Mouse (Mus musculus) midbrain, postnatal 0 days (tissue): ENCODE measurements around the gene Prss16. TPM values are rescaled to one million over a fixed set of nuclear protein-coding genes. Genes with fewer than 3 reads are reported as not detected.

Source experiments
- ATAC-seq: fragments of 200-750 bp; cut with Nextera tagmentation; 2 replicates; pipeline ENCODE4 v1.8.0; 2017; ENCODE audit warnings: moderate number of reproducible peaks, mild to moderate bottlenecking, moderate TSS enrichment, moderate library complexity; ENCODE audit not compliant: low FRiP score
- DNase-seq: peaks from one replicate; pipeline ENCODE4 v3.0.0-alpha.2; 2015; ENCODE audit warnings: low spot score
- H3K27ac ChIP-seq: fragments of 300-500 bp; sonication (generic); 2 replicates; pipeline ENCODE4 v1.5.1; 2014; ENCODE audit warnings: low read depth, mild to moderate bottlenecking, low read length, mixed read lengths
- H3K27me3 ChIP-seq: fragments of 300-500 bp; sonication (generic); 2 replicates; pipeline ENCODE4 v1.6.1; 2014; ENCODE audit warnings: low read length, control low read depth, mixed read lengths; ENCODE audit not compliant: insufficient read depth
- H3K36me3 ChIP-seq: fragments of 300-500 bp; sonication (generic); 2 replicates; pipeline ENCODE4 v1.6.1; 2014; ENCODE audit warnings: low read length, control low read depth, mixed read lengths; ENCODE audit not compliant: insufficient read depth
- H3K4me1 ChIP-seq: fragments of 300-500 bp; sonication (generic); 2 replicates; pipeline ENCODE4 v1.6.1; 2014; ENCODE audit warnings: mild to moderate bottlenecking, control low read depth, antibody characterized with exemption, low read length, mixed read lengths; ENCODE audit not compliant: insufficient read depth
- H3K4me2 ChIP-seq: fragments of 300-500 bp; sonication (generic); 2 replicates; pipeline ENCODE4 v1.6.1; 2014; ENCODE audit warnings: low read depth, mild to moderate bottlenecking, low read length, mixed read lengths; ENCODE audit not compliant: poor library complexity, severe bottlenecking
- H3K4me3 ChIP-seq: fragments of 300-500 bp; sonication (generic); 2 replicates; pipeline ENCODE4 v1.5.1; 2014; ENCODE audit warnings: low read depth, mild to moderate bottlenecking, low read length, moderate library complexity
- H3K9ac ChIP-seq: fragments of 300-500 bp; sonication (generic); replicated peaks from 2 replicates; pipeline ENCODE4 v1.6.1; 2014; ENCODE audit warnings: mild to moderate bottlenecking, low read length, moderate library complexity, mixed read lengths; ENCODE audit not compliant: poor library complexity, severe bottlenecking
- H3K9me3 ChIP-seq: fragments of 300-500 bp; sonication (generic); 2 replicates; pipeline ENCODE4 v1.6.1; 2016; ENCODE audit warnings: low read length, control low read depth
- CTCF ChIP-seq: IDR thresholded peaks from 2 replicates; pipeline ENCODE4 v1.5.1; 2016; ENCODE audit warnings: antibody characterized with exemption, mild to moderate bottlenecking
- WGBS: fragments of 180-500 bp; shearing (Covaris S2); extraction: QIAGEN DNeasy Blood & Tissue Kit; methylation state at CpG from one replicate; pipeline ENCODE4 v1.1.7; 2014; 5-methylcytosine and 5-hydroxymethylcytosine counted together
- polyA plus RNA-seq: library from polyadenylated mRNA; unstranded; fragments of >200 nt; fragmentation: Nextera tagmentation; extraction: Ambion mirVana; gene quantifications from 2 replicates; pipeline ENCODE4 v1.2.1, GENCODE M21; 2015
- total RNA-seq: library from RNA; depleted of rRNA; stranded (reverse); fragments of >200 nt; gene quantifications from 2 replicates; pipeline ENCODE4 v1.2.3, GENCODE M21; 2014

Prss16 gene
- total and polyA plus RNA-seq, 2 experiments from 2014 or later = 1.6 TPM; not detected in 1

DNA sequence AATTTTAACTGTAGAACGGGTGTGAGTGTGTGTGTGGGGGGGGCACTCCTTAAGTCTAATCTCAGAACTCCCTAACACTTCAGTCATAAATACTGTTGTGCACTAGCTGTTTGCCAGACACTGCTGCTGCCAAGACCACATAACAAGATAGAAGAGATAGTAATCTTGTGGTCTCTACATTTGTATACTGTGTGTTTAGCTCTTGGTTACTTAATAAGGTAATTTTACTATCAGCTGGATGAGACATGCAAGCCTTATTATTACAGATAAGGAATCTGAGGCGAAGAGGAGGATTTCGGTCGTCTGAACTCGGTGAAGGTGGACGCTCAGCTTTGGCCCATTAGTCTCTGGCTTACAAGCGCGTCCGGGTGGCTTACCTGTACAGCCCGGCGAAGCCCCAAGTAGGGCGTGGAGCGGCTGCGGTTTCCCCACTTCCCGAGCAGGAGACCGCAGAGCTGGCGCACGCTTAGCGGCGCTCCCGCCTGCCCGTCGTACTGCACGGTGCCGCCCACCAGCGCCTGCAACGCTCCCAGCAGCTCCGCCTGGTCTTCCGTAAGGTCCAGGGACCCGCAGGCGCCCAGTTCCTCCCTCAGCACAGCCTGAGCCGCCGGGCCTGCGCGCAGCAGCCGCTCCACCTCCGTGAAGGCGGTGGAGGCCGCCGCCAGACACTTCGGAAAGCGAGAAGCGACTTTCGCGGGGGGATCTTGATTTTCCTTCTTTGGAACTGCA is 3.8 kb downstream of the Prss16 start:
- Histone ChIP-seq H3K36me3 (no peaks in the 10 kb centered on the region), H3K27ac (no peak overlapping the region), H3K4me3 (peak overlapping the region; percentile 41), H3K9me3 (no peaks in the 10 kb centered on the region), H3K4me1 (peaks cover 6% of the 10 kb centered on the region), H3K9ac (peak overlapping the region; percentile 29; the same call in 1 of the 2 replicates), H3K27me3 (peaks cover 95% of the 10 kb centered on the region), H3K4me2 (peak overlapping the region; percentile 87)
- ATAC-seq = peak; percentile 47; the same call in 1 of the 2 replicates
- no peak for TF ChIP-seq CTCF
- under 1% methylated on average over 45 of the region's 45 CpGs for WGBS
- no peak for DNase-seq

DNA sequence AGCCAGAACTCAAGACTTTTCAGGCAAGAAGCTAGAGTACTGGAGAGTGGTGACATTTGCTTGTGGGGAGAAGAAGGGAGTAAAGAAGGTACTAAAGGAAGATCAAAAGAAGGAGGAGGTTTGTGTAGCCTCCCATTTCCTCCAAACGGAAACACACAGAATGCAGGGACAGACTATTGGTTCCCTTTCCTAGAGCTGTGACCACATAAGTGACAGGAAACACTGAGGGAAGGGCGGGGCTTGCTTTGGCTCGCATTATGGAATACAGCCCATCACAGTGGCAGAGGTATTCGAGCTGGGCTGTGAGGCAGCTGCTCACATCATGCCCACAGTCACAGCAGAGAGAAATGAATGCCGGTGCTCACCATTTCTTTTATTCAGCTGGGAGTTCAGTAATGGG is 7.7 kb downstream of the Prss16 start:
- TF ChIP-seq CTCF = no peak
- no peak overlapping the region for H3K27ac ChIP-seq
- no peak overlapping the region for H3K4me2 ChIP-seq
- 34% methylated on average over 5 of the region's 5 CpGs for WGBS
- ATAC-seq = no peak
- peaks cover 94% of the 10 kb centered on the region for H3K27me3 ChIP-seq
- no peak overlapping the region for H3K9ac ChIP-seq
- no peak for DNase-seq
- H3K4me3 ChIP-seq = no peak overlapping the region
- H3K36me3 ChIP-seq = no peaks in the 10 kb centered on the region
- H3K4me1 ChIP-seq = peaks cover 6% of the 10 kb centered on the region
- no peaks in the 10 kb centered on the region for H3K9me3 ChIP-seq

DNA sequence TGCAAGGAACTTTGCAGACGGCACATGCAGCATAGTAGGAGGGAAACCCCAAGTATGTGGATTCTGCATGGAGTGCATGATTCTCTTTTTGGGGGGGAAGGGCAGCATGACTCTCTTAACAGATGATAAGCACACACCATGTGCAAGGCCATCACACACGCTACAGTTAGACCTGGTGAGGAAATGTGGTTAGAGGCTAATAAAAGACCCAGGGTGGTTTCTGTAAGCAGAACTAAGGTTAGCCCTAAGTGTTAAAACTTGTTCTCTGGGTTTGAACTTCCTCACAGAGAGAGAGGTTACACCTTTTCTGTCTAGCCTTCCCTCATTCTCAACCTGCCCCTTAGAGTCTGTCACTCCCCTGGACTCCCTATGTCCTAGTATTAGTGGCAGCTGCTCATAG is 8.2 kb downstream of the Prss16 start:
- H3K4me3 ChIP-seq = no peak overlapping the region
- DNase-seq = no peak
- no peak overlapping the region for H3K9ac ChIP-seq
- H3K9me3 ChIP-seq = no peaks in the 10 kb centered on the region
- H3K27me3 ChIP-seq = peaks cover 89% of the 10 kb centered on the region
- peaks cover 3% of the 10 kb centered on the region for H3K4me1 ChIP-seq
- no peak overlapping the region for H3K27ac ChIP-seq
- WGBS = 73% methylated on average over 2 of the region's 2 CpGs
- no peak for ATAC-seq
- no peak for TF ChIP-seq CTCF
- no peak overlapping the region for H3K4me2 ChIP-seq
- H3K36me3 ChIP-seq = no peaks in the 10 kb centered on the region

DNA sequence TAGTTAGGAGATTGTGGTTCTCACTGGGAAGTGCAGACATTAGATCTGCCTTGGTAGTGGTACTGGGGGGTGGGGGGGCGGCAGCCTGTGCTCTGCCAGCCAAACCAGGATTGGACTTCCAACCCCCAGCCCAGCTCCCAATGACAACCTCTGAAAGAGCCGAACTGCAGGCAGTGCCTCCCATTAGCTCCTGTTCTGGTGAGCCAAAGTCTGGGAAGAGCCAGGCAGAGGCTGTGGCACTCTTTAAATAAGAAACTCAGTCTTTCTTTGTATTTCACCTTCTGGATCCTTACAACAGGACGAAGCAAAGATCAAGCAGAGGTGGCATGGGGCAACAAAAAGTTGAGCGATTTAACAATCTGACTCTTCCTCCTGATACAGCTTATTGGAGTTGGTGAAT is 10.4 kb downstream of the Prss16 start:
- H3K9ac ChIP-seq = no peak overlapping the region
- no peaks in the 10 kb centered on the region; the same call in 1 of the 2 replicates for H3K4me1 ChIP-seq
- ATAC-seq (no peak), DNase-seq (no peak)
- no peak overlapping the region for H3K27ac ChIP-seq
- H3K9me3 ChIP-seq = no peaks in the 10 kb centered on the region
- no peak for TF ChIP-seq CTCF
- 33% methylated on average over 4 of the region's 4 CpGs for WGBS
- H3K4me2 ChIP-seq = no peak overlapping the region
- H3K36me3 ChIP-seq = no peaks in the 10 kb centered on the region
- H3K4me3 ChIP-seq = no peak overlapping the region
- peaks cover 81% of the 10 kb centered on the region for H3K27me3 ChIP-seq

DNA sequence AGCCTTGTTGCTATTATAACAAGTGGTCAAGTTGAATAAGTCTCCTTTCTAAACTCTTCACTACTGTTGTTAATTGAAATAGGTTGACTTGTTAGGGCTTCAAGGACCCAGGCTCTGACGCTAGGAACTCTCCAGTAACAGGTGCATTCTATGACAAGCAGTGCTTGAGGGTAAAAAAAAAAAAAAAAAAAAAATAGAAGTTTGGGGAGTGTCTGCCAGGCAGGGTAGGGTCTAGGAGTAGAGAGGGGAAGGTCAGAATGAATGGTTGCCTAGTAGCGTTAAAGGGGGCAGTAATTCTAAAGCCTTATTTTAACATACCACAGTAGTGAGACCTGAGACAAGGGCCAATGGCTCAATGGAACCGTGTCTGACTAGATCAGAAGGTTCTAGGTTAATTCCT is 11.1 kb downstream of the Prss16 start:
- Histone ChIP-seq H3K27me3 (peaks cover 81% of the 10 kb centered on the region), H3K4me1 (no peaks in the 10 kb centered on the region; the same call in 1 of the 2 replicates), H3K36me3 (no peaks in the 10 kb centered on the region), H3K27ac (no peak overlapping the region), H3K9me3 (no peaks in the 10 kb centered on the region), H3K9ac (no peak overlapping the region), H3K4me3 (no peak overlapping the region), H3K4me2 (no peak overlapping the region)
- TF ChIP-seq CTCF = no peak
- no peak for ATAC-seq
- no peak for DNase-seq
- 16% methylated on average over 3 of the region's 3 CpGs for WGBS

- ATAC-seq (no peak), DNase-seq (no peak)
- peaks cover 75% of the 10 kb centered on the region for H3K27me3 ChIP-seq
- no peaks in the 10 kb centered on the region; the same call in 1 of the 2 replicates for H3K4me1 ChIP-seq
- H3K4me3 ChIP-seq = no peak overlapping the region
- no peak overlapping the region for H3K27ac ChIP-seq
- H3K36me3 ChIP-seq = no peaks in the 10 kb centered on the region
- H3K9ac ChIP-seq = no peak overlapping the region
- no peak overlapping the region for H3K4me2 ChIP-seq
- 7% methylated on average over 4 of the region's 4 CpGs for WGBS
- no peaks in the 10 kb centered on the region for H3K9me3 ChIP-seq
- no peak for TF ChIP-seq CTCF
Measured at GRCm38 (mm10) chr13:21997821-21998220, 11.7 kb downstream of the Prss16 start.
